In genomic region chr5:103560546-103560945, GRCm38 (mm10) we compare ENCODE assay signal across 16 mouse cellular contexts.
"Had no signal": no experiment of that assay in that cellular context is flagged by ENCODE, and none has a peak within 500 bp of the region (broad histone marks: within the 10 kb centered on the region; RNA-seq: fewer than 3 reads in every experiment).

No protein-coding gene starts in this region.

- DNase-seq: lung, embryonic 14.5 days; lung, postnatal 10 days; lung, postnatal 4 days; midbrain, embryonic 14.5 days; right cerebral cortex, postnatal 14 days; thymus, adult 2 months; thymus, postnatal 25 days; thymus, postnatal 4 days had no signal

- H3K4me2 ChIP-seq: lung, embryonic 14.5 days; midbrain, embryonic 12.5 days; neural tube, embryonic 13.5 days; neural tube, embryonic 15.5 days; stomach, embryonic 15.5 days had no signal

- H3K4me3 ChIP-seq: midbrain, embryonic 10.5 days; midbrain, embryonic 12.5 days; myocyte; neural tube, embryonic 13.5 days; neural tube, embryonic 15.5 days; stomach, embryonic 15.5 days had no signal

- H3K27me3 ChIP-seq: midbrain, embryonic 12.5 days; neural tube, embryonic 13.5 days; neural tube, embryonic 15.5 days; stomach, embryonic 15.5 days had no signal

- H3K27ac ChIP-seq: midbrain, embryonic 10.5 days; midbrain, embryonic 12.5 days; neural tube, embryonic 13.5 days; neural tube, embryonic 15.5 days; stomach, embryonic 15.5 days; stomach, postnatal 0 days had no signal

- ATAC-seq: midbrain, embryonic 16.5 days had no signal

- H3K4me1 ChIP-seq: midbrain, embryonic 10.5 days; midbrain, embryonic 12.5 days; neural tube, embryonic 13.5 days; neural tube, embryonic 15.5 days; stomach, embryonic 15.5 days had no signal

- H3K9ac ChIP-seq: lung, embryonic 14.5 days; midbrain, embryonic 12.5 days; neural tube, embryonic 13.5 days; neural tube, embryonic 15.5 days; stomach, embryonic 15.5 days had no signal

- H3K9me3 ChIP-seq: midbrain, embryonic 10.5 days; midbrain, embryonic 12.5 days; neural tube, embryonic 13.5 days; neural tube, embryonic 15.5 days; stomach, embryonic 15.5 days had no signal
